Mouse (Mus musculus) urinary bladder, postnatal 25 days (tissue): ENCODE data around the gene Krt222.
"Not testable (repeated sequence)": the region's sequence is repeated elsewhere in the genome, so short reads cannot be mapped to it uniquely, and the experiment has no call there.

Experiments
- DNase-seq: peaks from one replicate; pipeline ENCODE4 v3.0.0; 2022; ENCODE audit warnings: low spot score

Gene Krt222

DNA sequence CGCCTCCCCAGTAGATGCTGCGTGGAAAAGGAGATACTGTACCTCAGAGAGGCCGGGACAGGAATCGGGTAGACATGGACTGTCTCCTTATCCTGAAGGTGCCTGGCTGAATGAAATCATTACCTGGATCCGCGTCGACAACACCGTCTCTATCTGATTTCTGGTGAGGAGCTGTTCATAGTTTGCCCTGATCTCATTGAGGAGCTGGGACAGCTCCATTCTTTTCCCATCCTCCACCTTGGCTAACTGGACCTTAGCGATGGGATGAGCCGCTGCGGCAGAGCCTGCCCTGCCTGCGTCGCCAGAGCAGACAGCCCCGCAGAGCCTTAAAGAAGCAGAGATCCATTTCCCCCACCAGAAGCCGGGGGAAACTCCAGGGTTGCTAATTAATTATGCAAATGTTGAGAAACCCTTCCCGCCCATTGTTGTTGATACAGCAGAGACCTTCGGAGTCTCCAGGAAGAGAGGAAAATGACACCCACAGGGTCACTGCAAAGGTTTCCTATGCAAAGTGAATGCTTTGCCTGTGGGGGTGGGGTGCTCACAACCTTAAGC is at the start of gene Krt222:
Gene Krt222 (minus strand): TSS at position 266 of the 555 bp plus-strand sequence.
- DNase-seq: no peak

DNA sequence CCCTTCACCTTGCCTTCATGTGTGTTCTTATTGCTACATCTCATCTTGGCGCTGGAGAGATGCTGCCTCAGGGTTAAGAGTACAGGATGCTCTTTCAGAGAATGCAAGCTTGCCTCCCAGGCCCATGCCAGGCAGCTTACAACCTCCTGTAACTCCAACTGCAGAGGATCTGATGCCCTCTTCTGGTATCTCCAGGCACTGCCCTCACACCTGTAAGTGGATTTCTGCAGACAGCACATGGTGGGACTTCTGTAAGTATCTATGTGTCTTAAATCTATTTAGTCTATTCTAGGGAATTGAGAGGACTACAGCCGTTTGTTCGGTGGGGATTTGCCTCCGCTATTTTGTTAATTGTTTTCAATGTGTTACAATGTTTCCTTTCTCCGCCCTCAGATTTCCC is 49.0 kb upstream of the Krt222 start:
- DNase-seq: no peak

DNA sequence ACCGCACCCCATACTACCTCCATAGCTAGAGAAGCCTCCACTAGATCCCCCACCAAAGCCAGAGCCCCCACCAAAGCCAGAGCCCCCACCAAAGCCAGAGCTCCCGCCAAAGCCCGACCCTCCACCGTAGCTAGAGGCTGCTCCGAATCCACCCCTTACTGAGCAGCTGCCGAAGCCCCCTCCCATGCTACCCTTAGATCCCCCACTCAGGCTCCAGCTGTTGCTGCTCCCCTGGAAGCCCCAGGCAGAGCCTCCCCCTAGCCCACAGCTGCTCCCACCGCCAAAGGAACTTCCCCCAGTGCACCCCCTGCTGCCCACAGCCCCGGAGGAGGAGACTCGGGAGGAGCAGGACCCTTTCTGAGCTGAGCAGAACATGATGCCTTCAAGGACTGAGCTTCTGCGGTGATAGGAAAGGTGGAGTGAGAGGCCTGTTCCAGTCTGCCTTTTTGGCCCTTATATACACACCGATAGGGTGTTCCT is 41.0 kb upstream of the Krt222 start, which contains the start of gene Krt24:
Gene Krt24 (minus strand): TSS at position 430 of the 480 bp plus-strand sequence.
- no peak for DNase-seq

DNA sequence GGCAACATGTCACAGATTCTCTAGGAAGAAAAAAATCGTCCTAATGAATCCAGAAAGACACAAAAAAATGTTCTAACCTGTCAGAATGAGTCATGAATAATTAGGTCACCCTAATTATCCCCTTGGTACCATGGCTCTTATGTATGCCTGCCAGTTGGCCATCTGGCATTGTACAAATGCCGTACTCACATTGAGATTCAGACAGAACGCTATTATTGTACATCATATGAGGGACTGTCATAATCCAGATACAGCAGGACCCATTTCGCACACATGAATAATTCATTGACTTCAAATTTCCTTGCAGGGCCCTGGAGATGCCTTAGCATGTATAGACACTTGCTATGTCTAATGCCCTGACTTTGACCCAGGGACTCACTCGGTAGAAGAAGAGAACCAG is 40.1 kb upstream of the Krt222 start:
- no peak for DNase-seq

DNA sequence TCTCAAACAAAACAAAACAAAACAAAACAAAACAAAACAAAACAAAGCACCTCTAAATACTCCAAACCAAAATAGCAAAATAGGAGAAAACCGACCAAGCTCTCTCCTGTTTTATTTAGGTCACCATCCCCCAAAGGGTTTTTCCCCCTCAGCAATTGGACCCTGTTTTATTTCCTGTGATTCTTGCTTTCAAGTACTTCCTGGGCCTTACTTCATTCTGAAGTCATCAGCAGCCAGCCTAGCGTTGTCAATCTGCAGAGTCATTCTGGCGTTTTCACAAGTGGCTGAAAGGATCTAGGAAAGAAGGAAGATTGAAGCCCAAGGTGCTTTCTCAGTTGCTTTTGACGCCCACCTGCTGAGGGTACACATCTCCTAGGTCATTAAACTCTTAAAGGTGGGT is 39.4 kb upstream of the Krt222 start:
- DNase-seq: no peak

DNA sequence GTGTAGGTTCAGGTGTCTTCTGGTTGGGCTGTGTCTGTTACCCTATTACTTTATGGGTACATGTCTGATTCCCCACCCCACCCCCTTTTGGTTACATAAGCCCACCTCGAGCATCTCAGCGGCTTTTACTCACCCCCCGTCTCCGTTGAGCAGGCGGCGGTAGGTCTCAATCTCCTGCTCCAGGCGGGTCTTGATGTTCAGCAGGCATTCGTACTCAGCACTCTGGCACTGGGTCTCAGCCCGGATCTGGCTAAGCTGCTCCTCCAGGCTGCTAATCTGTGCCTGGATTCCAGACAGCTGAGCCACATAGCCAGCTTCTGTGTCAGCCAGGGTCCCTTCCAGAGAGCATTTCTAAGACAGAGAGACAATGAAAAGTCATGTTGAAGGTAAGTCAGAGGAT is 37.2 kb upstream of the Krt222 start:
- no peak for DNase-seq

DNA sequence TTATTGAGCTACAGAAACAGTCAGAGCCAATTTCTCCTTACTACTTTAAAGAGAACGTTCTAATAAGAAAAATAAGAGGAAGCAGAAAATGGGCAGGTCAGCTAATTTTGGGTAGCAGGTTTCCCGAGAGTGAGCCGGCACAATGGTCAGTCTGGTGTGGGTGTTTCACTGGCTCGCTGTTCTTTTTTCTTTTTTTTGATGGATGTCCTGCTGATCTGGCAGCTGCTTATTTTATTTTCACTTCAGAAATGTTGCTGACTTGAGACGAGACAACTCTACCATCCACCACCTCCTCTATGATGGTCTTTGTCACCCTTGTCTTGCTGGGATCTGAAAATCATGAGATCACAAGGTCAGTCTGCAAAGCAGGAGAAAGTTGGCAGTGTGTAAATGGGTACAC is 36.1 kb upstream of the Krt222 start:
- DNase-seq: no peak

DNA sequence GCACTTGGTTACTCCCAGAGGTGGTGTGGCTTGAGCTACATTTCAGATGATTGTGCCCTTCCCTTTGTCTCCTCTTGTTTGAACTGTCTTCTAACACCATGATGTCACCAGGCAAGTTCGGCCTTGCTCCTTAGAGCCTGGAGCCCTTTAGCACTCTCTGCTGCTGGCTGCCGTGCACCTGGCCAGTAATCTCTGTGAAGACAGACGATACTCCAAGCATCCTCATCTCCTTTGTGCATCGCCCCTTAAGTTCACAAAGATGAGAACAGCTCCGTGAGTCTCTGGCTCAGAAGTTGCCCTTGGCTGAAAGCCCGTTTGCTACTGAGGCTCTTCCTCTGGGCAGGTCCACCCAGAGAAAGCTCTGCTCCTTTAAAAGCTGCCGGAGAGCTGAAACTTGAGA is 32.9 kb upstream of the Krt222 start:
- DNase-seq: no peak

DNA sequence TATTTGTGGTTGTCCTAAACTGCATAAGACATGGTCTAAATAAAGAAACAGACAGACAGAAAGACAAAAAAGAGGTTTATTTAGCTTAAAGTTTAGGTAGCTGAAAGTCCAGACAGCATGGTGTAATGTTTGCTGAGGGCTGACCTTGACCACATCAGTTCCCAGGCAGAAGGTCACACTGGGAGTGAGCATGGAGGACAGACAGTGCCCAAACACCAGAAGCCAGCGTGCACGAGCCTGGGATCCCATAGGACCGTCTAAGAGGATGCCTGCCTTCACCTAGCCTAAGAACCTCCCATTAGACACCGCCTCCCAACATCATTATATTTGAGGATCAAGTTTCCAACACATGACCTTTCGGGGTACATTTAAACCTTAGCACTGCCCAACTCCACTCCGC is 31.7 kb upstream of the Krt222 start:
- DNase-seq: no peak

DNA sequence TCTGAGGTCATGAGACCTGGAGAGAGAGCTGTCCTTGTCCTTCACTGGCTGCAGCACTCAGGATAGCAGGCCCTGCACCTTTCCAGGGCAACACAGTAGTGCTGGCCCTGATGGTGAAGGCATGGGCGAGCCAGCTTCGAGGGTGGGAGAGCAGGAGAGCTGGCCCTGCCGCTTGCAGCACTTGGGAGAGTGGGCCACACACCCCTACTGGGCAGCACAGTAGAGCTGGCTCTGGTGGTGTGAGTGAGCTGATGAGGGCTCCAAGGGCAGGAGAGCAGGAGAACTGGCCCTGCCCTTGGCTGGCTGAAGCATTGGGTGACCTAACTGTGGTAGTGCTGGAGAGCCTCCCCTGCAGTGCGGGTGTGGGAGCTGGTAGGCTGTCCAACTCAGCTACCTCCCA is 28.8 kb upstream of the Krt222 start:
- no peak for DNase-seq

DNA sequence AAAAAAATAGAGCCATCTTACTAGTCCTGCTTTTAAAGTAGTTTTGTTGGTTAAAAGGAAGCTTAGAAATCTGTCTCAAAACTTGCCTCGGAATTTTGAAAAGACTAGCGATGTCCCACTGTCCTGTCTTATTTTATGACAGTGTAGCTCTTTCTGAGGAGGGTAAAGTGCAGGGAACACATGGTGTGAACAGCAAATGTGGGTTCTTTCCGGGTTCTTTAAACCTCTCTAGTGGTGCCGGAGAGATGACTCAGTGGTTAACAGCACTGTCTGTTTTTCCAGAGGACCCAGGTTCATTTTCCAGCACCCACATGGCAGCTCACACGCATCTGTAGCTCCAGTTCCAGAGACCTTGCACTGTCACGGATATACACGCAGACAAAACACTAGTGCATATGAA is 25.3 kb upstream of the Krt222 start:
- no peak for DNase-seq

DNA sequence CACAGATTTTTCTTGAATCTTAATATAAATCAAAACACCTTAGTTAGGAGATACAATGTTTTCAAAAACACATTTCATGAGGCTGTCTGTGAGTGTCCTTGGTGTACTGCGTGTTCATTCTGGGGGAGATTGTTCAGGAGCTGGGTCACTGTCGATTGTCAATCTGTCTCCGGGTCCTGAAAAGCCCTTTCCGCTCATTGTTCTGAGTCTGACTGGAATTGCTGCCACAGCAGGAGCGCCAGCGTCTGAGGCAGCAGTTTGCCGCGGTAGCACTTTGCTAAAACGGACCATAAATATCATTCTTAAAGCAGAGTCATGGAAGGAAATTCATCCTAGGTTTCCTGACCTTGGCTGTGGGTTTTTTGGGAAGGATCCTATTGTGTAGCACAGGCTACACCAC is 21.9 kb upstream of the Krt222 start:
- no peak for DNase-seq

DNA sequence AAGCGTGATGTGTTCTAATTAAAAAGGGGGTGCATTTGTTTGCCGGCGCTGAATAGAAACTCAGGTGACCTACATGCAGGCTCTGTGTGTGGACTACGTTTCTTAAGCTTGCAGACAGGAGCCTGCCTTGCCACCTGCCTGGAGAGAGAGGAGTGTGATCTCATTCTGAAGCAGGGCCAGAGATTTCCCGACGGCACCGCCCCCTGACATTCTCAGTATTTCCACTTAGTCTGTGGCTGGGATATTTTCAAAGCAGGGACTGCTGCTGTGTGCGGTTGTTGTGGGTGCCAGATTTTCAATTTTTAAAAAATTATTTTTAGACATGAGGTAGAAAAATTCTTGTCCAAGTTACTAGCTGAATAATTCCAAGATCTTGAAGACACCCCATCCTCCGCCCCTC is 21.3 kb upstream of the Krt222 start:
- DNase-seq: no peak

DNA sequence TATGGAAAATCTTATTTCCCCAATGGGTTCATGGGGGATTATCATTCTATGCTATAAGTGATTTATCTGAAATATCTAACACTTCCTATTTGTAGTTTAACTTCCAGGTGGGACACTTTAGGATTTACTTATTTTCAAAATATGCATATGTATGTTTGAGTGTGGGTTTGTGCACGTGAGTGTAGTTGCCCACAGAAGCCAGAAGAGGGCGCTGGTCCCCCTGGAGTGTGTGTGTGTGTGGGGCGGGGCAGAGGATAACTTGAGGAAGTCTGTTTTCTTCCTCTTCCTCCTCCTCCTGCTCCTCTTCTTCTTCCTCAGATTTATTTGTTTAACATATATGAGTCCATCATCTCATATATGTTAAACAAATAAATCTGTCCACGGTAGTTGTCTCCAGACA is 12.3 kb upstream of the Krt222 start:
- no peak for DNase-seq

DNA sequence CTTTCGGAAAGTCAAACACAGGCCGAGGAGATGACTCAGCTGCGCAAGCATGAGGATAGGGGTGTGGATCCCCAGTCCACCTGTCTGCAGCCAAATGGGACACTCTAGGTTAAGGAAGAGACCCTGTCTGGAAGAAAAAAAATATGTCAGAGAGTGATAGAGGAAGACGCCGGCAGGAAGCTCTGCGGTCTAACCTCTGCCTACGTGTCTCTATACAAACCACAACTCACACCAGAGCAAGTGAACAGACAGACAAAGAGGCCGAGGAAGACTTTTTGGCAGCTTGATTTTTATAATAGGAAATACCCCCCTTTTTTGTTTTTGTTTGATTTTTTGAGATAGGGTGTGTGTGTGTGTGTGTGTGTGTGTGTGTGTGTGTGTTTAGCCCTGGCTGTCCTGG is 11.4 kb upstream of the Krt222 start:
- no peak for DNase-seq

DNA sequence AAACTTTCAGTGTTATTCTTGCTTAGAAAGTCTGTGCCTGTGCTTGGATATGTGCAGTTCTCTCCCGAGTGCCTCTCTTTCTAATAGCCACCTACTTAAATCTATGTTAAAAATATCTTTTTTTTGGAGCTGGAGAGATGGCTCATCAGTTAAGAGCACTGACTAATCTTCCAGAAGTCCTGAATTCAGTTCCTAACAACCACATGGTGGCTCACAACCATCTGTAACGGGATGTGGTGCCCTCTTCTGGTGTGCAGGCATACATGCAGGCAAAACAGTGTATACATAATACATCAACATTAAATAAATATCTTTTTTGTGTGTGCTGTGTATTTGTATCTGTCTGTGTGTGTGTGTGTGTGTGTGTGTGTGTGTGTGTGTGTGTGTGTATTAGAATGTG is 10.0 kb upstream of the Krt222 start:
- DNase-seq: no peak

DNA sequence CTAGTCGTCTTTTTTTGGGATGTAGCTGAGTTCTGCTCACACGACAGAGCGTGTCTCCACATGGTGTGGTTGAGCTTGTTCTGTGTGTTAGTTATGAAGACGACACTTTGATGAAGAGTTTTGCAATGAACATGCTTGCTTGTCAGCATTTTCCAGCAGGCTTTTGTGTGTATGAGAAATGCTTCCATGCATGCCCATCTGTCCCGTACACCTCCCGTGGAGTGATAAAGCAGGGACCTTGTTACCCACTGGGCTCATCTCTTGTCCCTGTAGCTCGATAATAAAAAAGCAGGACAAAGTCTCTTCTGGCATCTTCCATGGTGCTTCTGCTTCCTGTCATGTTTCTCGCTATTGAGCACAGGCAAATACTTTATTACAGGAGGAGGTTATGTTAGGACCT is 8.8 kb upstream of the Krt222 start:
- no peak for DNase-seq

DNA sequence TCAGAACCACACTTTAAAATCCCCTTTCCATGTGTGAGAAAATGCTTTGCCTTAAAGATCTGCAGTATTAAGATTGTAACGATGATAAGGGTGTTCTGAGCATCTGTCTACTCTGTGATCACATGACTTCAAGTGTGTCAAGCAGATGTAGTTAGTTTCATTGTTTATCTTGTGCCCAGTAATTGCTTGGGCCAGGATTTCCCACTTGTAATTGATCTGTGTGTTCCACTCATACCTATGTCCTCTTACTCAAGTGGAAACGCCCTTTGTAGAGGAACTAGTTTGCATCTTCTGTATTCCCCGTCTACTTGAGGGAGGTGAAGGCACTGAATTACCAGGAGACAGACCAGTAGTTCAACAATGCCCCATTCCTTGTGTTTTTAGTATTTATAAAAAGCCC is 6.8 kb upstream of the Krt222 start:
- DNase-seq: no peak

DNA sequence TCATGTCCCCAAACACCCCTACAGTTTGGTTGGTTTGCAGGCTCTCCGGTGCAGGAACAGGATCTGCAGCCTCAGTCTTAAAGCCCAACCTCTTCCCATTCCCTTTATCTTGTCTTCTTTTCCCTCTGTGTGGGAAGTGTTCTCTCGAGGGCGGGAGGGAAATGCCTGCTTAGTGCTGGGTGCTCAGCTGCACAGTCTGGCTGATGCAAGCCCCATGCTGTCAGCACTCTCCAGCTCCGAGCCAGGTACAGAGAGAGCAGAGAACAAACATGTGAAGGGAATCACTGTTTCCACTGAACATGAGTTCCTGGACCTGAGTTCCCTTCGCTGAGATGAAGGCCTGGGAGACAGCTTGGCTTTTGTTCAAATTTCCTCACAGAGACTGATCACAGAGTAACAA is 6.4 kb upstream of the Krt222 start:
- DNase-seq: no peak

DNA sequence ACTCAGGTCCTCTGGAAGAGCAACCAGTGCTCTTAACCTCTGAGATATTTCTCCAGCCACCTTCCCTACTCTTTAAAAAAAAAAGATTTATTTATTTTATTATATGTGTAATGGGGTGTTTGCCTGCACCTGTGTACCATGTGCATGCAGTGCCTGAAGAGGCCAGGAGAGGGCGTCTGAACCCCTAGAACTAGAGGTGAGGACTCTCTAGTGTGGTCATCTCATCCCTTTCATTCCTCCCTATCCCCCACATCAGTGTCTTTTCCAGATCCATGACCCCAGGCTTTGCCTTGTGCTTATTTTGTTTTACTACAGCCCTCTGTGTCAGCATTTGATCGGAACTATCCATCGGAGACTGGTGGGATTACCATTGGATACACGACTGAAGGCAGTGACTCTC is 5.2 kb upstream of the Krt222 start:
- DNase-seq: no peak

DNA sequence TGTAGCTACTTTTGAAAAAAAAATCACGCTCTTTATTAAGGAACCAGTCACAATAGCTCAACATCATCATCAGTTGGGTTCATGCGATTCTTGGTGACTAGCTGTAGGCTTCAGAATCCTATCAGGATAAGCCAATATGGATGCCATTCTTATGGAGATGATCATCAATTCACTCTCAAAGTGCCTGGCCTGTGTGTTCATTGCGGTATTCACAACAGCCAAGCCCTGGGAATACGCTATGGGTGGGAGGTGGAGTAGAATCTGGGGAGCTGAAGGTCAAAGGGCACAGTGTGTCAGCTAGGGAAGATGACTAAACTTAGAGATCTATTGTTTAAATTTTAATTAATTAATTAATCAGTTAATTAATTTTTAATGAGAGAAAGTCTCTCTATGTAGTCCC is 4.0 kb upstream of the Krt222 start:
- no peak for DNase-seq

DNA sequence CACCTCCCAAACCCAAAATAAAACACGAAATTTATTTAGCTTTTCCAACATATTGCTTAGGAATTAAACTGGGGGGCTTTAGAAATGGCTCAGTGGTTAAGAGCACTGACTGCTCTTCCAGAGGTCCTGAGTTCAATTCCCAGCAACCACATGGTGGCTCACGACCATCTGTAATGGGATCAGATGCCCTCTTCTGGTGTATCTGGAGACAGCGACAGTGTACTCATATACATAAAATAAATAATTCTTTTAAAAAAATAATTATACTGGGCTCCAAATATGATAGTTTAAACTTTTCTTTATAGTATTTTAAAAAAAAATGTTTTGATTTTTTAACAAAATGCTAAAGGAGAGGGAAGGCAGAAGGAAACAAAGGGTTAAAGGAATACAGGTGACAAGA is 634 bp upstream of the Krt222 start:
- DNase-seq: not testable (repeated sequence)

DNA sequence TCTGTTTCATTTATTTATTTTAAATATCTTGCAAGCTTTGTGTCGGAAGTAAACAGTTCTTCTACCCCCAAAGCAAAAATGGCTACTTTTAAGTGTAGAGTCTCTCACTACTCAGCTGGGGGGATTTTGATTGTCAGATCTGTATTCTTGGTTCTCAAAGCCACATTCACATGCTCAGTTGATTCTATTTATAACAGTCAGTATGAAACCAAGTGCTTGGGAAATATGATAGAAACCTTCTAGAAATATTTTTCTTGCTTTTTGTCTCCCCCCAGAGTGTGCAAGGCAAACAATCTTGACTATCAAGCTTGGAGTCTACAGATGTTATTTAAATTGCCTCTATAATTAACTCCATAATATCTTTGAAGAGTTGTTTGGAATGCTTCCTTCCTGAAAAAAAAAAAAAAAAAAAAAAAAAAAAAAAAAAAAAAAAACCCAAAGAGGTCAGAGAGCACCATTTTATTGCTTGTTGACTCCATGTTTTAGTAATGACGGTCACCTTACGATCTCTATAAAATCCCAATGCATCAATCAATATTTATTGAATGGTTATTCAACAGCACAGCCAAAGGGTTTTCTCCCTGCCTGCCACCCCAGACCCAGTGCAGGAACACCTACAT is 575 bp downstream of the Krt222 start:
- DNase-seq: no peak

DNA sequence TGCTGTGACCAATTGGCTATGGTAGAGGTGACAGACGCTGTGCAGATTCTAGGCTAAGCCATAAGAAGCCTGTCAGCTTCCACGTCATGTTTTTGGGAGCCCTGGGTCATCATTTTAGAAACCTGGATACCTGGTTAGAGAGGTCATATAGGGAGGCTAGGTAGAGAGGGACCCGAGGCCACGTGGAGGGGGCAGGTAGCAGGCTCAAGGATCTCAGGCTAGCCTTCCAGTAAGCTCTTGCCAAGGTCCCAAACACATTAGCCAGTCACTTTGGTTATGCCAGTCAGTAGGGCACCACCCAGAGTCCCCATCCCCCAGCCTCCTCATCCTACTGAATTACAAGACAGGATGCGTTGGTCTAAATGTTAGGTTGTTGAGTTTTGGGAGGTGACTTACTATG is 1.8 kb downstream of the Krt222 start:
- DNase-seq: no peak
